Mouse (Mus musculus) testis, postnatal 10 days (tissue): ENCODE results near the gene Frmd8.

ENCODE experiments used
- DNase-seq: peaks from one replicate; pipeline ENCODE4 v3.0.0; 2021; ENCODE audit warnings: low spot score

The Frmd8 gene

DNA sequence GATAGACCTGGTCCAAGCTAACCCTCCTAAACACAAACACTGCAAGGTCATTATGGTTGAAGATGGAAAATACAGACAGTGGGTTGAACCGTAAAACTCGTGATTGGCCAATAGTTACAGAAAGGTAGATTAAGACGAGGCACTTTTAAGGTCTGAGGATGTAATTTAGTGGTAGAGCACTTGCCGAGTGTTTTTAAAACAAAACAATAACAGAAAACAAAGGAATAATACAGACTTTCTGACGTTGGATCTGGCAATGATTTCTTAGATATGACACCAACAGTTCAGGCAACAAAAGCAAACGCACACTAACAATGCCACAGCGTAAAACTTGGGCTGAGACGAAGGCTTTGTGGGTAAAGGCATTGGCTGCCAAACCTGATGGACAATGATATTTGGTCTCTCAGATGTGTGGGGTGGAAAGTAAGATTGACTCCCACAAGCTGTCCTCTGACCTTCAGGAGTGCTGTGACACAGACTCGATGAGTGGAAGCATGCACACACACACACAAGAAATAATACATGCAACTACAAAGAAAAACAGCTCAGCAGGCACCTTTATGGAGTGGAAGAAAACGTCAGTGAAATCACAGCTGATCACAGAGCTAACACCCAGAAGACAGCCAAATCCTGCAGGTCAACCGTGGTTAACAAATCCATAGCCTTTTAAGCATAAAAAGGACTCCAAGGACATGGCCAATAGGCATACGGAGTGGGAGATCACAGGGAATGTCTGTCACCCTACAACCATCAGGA is 36.8 kb downstream of the Frmd8 start:
- no peak for DNase-seq

DNA sequence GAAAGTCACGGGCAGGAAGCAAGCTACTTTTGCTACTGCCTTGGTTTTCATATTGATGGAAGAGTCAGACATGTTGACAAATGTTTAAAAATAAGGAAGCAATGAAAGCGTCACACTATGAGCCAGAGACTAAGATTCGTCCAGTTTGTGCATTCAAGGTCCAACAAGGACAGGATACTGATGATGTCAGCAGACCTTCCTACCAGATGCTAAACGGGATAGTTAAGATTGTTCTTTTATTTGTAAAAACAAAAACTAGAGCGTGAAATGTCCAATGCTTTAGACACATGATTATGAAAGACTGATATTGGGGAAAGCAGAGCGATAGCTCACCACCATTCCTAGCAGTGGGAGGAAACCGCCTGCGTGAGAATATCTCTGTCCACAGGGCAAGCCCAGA is 37.5 kb downstream of the Frmd8 start:
- no peak for DNase-seq

DNA sequence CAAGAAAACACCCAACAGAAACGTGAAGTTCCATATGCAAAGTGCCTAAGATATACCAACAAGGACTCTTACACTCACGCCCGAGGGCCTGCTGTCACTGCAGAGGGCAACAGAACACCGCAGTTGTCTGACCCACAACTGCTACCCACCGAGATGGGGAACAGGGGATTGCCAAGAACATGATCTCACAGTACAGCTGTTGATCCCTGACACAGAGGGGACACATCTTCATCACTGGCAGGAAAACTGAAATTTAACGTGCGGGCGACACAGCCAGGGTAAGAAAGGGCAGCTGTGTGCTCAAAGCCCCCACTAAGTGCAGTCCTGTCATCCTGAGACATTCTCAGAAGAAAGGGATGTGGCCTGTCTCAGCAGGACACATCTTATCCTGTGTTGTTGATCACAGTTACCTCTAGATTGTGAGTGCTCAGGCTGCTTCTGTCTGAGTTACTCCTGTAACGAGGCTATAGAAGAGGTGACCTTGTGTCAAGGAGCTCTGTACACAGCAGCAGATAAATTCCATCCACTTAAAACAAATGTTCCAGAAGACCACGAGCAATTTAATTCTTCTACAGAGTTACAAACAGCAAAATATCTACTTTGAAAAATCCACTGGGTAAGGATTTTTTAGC is 38.0 kb downstream of the Frmd8 start:
- DNase-seq: no peak

DNA sequence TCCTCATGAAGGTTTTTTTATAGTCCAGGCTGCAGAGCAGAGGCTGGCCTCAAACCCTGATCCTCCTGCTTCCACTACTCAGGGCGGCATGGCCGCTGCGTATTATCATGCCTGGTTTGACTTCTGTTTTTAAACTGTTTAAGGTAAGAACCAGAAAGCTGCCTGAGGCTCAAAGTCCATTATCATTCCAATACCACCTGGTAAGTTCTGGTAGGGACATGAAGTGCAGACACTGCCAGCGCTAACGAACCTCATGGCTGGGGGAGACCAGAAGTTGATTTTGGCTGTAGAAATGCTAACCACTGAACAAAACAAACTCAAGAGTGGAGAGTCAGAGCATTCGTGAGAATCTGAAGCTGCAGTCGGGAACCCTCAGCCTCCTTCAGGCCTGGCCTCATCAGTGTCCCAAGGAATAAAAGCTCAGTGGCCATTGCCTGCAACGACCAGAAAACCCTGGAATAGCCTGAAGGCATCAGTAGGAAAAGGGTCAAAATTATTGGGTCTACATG is 39.1 kb downstream of the Frmd8 start:
- no peak for DNase-seq

DNA sequence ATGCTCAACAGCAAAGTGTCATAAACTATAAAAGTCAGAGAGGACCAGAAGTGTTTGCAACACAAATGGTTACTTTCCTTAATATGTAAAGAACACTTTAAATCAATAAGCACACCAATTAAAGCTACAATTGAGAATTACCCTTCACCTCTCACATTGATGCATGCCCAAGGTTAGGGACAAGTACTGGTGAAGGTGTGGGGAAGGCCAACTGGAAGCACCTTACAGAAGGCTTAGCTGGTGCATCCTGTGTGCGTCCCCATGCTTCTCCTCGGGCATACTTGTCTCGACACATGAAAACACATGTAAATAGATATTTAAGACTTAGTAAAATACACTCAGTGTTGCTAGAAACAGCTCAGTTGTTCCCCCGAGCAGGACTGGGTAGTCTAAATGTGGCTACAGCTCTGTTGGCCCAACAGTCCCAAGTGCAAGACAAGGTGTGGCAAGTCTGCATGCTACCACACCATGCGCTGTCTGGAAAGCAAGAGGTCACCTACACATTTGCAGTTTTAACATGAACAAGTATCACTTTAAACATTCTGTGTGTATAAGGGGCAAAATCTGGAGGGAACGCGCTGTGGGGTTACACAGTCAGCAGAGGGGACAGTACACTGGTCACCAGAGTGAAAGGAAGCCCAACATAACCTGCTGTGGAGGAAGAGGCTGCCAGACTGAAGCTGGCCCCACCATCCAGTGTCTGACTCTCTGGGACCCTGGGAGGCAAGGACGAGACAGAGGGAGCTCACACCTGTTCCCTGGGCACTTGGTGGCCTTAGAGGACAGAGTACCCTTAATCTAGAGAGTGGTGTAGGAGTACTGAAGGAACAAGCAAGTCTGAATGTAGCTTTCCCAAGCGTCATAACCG is 39.8 kb downstream of the Frmd8 start:
- DNase-seq: no peak

DNA sequence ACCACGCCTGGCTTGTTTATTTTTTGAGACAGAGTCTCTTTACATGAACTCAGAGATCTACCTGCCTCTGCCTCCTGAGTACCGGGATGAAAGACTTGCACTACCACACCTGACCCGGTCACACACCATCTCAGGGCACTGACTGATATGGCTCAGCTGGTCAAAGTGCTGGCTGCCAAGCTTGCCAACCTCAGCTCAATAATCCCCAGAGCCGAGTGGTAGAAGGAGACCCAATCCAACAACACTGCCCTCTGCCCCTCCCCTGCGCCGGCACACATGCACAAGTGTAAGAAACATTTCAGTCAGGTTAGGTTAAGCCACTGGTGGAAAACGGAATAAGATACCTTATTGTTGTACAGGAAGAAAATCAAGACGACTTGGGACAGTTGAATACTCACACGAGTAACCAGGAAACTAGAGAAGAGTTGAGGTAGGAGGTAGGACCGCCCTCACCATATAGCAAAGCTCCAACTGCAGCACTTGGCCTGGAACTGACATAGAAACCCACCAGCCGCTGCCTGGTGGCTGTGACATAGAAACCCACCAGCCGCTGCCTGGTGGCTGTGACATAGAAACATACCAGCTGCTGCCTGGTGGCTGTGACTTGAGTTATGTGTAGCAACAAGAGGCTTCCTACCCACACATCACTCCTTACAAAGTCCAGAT is 40.7 kb downstream of the Frmd8 start:
- no peak for DNase-seq

DNA sequence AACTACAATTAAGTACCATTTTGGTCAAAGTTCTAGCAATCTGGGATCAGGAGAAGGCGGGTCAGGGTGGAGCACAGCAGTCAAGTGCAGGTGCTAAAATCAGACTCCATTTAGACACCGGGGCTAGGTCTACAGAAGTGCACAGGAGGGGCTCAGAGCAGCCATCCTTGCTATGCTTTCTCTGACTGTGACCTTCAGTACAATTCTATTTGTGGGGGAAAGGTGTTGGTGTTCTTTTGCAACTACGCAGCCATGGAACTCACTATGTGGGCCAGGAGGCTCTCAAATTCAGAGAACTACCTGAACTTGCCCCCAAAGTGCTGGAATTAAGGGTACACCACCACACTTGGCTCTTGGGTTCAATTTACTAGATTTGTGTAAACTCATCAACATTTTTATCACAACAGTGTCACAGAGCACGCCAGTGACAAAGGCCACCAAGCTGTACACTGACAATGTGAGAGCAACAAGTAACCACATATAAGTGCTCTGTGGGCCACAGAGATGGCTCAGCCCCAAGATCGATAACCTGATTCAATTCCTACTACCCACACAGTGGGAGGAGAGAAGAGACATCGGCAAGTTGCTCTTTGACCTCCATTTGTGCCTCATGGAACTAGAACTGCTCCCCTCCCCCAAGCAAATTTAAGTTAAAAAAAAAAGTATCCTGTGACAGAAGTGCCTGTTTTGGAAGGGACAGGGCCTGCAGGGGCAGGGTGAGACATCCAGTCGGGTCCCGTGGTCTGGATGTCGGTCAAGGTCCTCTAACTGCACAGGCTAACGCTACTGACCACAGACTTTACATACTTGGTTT is 41.6 kb downstream of the Frmd8 start:
- no peak for DNase-seq

DNA sequence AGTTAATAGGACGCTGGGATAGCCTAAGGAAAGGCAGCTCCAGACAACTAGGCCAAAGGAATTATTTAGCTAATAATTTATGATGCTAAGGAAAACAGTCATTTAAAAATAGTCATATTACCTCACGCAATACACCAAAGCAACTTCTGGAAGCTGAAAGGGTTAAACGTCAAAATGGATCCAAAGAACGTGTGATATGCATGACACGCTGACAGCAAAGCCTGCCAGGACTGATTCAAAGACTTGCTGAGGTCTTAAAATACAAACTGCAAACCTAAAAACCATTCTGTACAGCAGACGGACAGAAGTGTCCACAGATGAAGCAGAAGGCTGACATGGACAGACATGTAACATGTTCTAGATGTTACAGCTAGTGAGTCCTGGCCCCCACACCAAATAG is 42.7 kb downstream of the Frmd8 start:
- no peak for DNase-seq

DNA sequence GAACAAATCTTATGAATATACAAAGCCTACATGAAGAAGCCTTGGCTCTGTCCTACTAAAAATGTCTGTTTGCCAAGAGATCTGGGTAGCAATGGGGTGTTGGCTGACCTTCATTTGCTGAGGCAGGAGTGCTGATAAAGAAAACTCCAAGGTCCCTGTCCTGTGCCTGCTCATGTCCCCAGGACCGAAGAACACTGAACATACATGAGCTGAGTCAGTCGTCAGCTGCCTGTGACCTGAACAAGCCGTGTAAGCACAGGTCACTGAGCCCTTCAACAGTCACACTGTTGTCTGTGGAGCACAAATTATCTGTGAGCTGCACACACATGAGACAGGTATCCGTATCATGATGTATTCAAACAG is 43.1 kb downstream of the Frmd8 start:
- no peak for DNase-seq

DNA sequence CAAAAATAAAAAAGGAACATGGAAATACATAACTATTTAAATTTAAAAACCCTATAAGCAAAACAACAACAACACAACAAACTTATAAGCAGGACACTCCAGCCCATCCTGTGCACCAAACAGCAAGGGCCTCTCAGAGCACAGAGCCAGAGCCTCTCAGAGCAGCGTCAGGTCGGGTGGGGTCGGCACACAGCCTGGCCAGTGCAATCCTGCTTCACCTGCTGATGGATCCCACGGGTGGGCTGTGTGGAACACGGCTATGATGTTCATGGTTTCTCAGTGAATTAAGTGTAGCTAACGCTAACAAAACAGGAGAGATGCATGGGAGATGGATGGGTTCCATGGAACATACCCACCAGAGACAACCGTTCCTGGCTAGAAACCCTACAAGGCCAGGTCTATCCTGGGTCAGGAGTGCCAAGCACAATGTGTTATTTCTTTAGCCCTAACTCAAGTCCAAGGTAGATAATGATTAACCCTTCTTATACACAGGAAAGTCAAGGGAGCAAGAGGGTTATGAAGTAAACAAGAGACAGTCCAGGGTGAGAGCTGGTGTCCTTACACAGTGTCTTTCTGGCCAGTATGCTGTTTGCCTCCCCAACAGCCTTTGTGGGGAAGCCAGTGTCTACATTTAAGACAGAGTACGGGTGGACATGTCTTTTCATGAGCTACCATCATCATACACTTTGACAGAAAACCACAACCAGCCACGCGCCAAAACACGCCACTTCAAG is 43.7 kb downstream of the Frmd8 start:
- no peak for DNase-seq

DNA sequence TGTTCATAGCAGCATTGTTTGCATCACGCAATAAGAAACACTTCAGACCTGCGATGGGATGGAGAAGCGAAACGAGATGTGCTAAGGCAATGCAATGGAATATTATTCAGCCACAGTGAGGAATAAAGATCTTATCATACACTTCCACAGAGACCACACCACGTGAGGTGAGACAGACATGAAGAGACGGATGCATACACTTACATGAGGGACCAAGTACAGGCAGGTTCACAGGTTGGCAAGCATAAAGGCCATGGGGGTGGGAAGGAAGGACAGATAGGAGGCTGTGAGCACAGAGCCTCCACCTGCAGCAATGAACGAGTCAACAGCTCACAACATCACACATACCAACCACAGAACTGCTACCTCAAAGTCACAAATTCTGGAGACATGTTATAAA is 44.3 kb downstream of the Frmd8 start:
- no peak for DNase-seq

DNA sequence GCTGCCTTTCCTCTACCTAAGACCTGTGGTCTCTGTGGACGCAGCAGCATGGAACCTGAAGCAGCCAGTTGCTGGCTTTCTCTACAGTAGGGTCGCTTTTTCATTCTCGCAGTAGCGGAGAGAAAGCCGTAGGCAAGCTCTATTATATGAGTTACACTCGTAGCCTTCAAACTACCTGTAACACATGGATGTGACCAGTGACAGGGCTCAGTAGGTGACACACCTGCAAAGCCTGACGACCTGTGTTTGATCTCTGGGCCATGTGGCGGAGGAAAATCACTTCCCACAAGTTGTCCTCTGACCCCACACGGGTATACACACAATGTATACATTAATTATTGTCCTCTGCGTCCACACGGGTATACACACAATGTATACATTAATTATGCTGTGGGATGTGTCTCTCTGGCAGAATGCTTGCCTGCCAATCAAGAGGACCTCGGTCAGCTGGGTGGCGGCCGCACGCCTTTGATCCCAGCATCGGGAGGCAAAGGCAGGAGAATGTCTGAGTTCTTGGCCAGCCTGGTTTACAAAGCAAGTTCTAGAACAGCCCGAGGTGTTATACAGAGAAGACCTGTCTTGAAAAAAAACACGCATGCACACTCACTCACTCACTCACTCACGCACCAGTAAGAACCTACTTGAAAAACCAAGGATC is 45.0 kb downstream of the Frmd8 start:
- DNase-seq: no peak

DNA sequence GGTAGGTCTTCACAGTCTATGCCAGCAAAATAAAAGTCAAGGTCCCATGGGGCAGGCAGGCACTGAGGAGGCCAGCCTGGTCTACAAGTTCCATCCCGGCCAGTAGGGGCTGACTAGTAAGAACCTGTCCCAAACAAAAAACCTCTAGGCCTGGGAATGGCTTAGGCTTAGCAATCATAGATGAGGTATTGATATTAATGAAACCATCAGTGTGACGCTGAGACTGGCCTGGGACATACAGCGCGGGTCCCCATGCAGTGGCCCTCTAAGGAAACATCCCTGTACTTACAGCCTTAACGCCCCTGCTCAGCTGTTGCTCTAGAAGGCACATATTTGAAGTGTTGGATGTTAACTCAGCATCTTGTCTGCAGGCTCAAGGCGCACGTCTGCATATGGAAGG is 46.2 kb downstream of the Frmd8 start:
- DNase-seq: no peak

DNA sequence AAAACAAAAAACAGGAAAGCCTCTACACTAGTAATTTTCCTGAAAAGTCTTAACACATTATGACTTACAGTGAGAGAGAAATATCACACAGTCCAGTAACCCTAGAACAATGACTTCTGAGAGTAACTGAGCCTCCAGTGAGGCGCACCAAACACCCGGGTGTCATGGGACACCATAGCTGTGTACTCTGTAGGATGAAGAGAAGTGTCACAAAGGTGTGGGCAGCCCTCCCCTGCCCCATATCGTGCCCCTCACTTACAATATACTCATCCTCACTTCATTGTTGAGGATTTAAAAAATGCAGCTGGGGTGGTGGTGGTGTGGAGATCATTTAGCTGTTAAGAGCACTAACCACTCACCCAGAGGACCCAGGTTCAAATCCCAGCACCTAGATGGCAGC is 46.9 kb downstream of the Frmd8 start:
- DNase-seq: no peak

DNA sequence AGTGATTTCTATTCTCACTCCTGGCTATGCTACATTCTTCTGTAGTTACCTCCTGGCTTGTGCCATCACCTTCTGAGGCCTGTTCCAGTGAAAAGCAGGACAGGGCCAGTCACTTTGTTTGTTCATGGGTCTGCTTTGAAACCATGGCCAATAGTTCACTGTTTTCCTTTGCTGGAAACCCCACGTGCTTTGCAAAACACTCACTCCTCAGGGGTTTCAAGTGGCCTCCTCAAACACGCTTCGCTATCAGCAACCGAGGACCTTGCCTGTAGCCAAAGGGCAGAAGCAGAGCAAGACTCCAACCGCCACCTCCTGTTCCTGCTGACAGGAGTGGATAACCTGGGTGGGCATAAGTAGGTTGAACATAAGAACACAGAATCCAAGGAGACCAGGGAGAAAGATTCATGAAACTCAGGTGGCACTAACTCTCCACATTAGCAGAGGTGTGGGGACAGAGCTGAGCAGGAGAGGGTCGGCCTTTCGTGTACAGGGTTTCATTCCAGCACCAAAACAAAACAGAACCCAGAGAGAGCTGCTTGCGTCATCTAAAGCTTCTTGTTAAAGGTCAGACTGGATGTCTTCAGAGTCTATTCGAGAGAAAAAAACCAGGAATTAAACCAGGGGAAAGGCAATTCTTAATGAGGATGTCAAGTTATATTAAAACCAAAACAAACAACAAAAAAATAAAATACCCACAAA is 47.5 kb downstream of the Frmd8 start:
- no peak for DNase-seq

DNA sequence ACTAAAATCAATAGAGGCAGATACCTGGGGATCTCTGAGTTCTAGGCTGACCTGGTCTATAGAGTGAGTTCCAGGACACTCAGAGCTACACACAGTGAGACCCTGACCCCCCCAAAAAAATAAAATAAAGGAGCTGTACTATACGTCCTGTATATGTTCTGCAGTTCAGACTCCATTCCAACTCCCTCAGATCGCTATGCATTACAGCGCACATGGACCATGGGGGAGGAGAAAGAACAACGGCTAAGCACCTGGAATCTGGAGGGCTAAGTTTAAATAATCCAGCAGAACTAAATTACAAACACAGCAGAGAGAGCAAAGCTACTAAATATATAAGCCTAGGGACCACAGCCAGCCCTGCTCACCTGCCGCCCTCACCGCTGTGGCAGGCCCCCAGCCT is 48.0 kb downstream of the Frmd8 start:
- no peak for DNase-seq

DNA sequence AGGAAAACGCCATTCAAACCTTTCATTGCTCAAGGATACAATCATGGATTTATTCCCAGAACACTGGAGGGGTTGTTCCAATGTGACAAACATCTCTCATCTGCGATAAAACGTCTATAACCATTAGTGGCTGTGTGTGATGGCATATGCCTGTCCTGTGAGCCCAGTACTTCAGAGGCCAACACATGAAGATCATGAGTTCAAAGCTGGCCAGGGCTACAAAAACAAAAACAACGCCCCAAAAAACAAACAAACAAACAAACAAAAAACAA is 48.4 kb downstream of the Frmd8 start:
- no peak for DNase-seq

DNA sequence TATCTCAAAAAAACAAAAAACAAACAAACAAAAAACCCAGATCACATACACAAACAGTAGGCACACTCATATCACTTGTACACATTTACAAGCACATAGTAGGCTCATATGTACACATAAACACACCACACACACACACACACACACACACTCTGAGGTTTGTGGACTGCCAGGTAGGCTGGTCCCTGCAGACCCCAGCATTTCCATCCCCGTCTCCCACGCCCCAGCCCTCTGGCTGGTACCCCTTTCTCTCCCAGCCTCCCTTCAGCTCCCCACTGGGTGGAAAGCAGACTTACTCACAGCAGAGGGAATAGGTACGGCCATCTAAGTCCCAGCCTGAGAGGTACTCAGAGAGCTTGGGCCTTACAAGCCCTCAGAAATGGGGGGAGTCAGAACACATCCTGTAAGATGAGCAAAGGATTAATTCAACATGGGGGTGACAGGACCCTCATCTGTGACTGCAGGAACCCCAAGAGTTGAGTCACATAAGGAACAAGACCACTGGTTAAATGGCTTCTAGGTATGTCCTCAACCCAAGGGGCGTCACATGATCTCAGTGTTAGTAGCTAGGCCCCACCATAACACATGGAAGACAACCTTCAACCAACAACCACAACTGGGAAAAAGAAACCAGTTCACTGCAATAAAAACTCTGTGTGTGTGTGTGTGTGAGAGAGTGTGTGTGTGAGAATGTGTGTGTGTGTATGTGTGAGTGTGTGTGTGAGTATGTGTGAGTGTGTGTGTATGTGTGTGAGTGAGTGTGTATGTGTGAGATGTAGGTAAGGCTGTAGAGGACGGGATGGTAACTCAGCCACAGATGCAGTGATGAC is 49.0 kb downstream of the Frmd8 start:
- no peak for DNase-seq
